Mouse (Mus musculus): ENCODE results near the gene Zfyve19.

Zfyve19 gene

DNA sequence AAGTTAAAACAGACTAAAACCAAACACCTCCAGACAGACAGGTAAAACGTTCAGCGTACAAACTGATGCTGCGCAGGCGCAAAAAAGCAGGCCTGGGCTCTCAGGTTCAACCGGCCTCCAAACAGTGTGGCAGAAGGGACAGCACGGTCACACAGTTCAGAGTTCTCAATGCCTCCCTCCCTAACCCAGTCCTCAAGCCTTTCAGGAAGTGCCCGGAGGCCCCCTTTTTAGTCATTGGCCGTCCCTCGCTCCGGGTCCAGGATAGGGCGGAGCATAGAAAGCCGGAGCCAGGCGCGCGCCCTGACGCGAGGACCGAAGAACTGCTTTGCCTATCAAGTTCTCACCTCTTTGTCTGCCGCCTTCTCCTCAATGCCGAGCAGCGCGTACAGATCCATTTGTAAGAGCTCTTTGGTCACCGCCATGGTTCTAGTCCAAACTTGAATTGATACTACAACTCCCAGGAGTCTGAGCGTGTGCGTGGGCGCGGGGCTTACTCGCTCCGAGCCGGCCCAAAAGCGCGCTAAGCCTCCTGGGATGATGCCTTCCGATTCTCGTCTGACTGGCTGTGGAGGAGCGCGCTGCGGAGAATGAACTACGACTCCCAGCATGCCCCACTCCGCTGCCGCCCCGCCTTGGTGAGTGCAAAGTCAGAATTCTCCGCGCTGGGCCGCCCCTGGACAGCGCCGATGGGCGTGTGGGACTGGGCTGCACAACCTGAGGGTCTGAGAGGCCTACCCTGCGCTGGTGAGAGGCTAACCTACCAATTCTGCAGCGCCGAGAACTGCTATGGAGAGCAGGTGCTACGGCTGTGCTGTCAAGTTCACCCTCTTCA is at the start of gene Zfyve19, which contains the start of gene Dnajc17:
Gene Zfyve19 (plus strand): TSS at position 274 of the 832 bp plus-strand sequence.
Gene Dnajc17 (minus strand): TSS at position 452 of the 832 bp plus-strand sequence.
- peak; percentile 91 to 93 for DNase-seq

DNA sequence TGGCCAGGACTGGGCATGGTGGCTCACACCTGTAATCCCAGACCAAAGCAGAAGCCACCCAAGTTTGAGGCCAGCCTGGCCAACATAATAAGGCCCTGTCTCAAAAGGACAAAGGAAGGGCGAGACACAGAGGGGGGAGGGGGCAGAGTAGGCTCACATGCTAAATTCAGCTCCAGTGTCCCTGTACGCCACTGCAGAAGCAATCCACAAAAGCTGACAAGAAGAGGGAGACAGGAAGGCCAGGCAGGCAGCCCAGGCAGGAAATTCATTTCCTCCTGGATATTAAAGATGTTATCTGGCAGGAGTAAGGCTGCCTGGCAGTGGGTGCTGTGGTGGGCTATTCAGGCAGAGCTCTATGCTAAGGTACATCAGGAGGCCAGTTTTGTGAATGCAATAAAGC is 47.2 kb upstream of the Zfyve19 start:
- no peak for DNase-seq

DNA sequence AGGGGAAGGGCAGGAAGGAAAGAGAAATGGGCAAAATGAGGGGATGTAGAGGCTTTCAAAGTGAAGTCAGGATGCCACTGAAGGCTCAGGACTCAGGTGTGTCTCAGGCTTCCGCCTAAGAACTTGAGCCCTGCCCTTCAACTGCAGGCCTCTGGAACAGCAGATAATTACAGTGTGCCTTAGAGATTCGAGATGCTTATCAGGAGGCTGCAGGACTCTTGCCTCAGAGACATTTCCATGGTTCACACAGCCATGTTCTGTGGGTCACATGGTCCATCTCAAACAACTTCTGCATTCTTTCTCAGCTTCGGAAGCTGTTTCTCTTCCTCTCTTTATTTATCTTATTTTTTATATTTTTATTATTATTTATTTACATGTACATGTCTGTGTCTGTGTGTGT is 45.3 kb upstream of the Zfyve19 start:
- no peak for DNase-seq

DNA sequence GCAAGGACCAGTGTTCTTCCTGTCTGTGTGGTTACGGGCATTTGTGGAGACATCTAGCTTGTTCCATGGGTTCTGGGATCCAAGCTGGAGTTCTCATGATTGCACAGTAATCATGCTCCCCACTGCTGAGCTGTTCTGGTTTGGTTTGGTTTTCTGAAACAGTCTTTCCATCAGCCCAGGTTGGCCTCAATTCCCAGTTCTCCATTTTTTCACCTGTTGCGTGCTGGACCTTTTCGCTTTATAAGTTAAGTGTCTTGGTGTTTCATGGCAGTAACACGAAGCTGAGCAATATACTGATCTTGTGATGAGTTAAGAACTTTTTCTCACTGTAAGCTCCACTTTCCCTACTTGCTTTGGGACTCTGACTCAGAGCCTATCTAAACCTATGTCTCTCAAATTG is 44.4 kb upstream of the Zfyve19 start:
- no peak for DNase-seq

DNA sequence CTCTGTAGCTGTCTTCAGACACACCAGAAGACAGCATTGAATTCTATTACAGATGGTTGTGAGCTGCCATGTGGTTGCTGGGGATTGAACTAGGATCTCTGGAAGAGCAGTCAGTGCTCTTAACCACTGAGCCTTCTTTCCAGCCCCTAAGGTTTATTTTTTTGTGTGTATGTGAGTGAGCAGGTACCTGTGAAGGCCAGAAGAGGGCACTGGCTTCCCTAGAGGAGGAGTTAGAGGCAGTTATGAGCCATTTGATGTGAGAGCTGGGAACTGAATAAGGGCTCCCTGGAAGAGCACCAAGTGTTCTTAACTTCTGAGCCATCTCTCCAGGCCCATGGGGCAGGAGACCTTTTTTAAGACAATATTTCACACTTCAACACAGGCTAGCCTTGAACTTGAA is 43.0 kb upstream of the Zfyve19 start:
- no peak for DNase-seq

DNA sequence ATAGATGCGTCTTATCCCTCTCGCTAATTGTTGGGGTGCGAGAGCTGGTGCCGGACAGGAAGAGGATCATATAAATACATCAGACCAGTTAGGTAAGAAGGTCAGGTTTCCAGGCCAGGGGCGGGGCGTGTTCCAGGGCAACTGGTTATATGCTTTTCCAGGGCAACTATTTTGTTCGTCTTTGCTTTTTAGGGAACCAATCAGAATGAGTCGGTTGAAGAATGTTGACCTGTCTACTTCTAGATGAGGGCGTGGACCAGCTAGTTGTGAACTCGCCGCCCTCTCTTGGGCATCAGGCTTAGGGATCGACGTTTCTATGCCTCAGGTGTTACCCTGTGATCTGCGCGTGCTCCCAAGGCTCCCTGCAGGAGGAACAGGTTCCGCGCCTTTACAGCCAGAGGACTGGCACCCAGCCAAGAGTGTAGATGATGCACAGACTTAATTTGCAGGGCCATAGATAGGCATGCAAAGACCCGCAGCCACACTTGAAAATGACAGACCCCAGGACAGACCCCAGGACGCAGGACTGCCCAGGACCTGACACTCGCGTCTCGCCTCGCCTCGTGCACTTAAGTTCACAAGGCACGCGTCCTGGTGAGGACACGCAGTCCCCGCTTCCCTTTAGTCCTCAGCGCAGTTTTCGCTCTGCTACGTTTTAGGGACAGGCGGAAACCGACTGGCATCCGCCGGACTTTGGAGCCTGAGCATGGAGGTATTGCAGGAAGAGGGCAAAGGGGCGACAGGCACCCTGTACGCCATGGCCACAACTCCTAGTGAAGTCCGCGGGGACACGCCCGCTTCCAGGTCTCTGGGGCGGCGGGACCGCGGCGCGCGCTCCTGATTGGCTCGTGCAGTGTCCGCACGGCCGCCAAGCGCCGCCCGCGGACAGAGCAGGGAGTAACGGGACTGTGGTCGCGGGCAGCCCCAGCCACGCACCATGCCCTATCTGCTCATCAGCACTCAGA is 41.2 kb upstream of the Zfyve19 start, which contains the start of gene Gchfr:
Gene Gchfr (plus strand): TSS at position 873 of the 965 bp plus-strand sequence.
- DNase-seq: no peak

DNA sequence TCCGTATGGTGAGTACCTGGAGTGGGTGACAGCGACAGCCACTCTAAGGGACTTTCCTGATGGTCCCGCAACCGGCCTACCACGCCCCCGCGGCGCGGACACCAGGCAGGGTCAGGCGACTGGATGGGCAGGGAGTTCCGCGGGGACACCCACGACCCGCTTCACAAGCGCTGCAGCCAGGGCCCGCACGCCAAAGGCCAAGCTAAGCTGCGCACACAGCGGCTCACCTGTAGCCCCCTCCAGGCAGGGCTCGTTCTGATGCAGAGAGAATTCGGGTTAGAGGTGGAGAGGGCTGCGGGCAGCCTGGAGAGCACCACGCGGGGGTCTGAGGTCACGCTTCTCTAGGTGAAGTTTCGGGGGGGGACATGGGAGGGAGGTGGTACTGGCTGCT is 40.6 kb upstream of the Zfyve19 start:
- no peak for DNase-seq

DNA sequence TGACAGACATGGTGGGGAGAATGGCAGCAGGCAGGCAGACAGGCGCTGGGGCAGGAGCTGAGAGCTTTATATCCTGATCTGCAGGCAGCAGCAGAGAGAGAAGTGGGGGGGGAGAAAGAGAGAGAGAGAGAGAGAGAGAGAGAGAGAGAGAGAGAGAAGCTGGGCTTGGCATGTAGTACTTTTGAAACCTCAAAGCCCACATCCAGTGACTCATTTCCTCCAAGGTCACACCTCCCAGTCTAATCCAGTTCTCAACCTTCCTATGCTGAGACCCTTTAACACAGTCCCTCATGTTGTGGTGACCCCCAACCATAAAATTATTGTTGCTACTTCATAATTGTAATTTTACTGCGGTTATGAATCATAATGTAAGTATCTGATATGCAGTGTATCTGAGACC is 38.1 kb upstream of the Zfyve19 start:
- DNase-seq: no peak

DNA sequence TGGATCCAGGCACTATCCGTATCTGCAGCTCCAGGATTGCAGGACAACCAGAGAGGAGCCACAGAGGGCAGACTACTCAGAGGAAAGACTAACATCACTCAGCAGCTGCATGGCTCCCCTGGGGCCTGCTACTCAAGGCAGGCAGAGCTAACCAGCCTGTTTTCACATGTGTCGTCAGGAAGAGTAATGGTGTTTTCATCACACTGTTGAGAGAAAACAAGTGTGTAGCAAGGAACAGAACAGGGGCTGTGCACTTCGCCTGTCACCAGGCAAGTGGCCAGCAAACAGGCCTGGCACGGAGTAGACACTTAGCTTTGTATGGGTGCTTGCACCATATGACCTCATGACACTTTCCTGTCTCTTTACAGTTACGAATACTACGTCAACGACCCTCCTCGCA is 36.8 kb upstream of the Zfyve19 start:
- no peak for DNase-seq

DNA sequence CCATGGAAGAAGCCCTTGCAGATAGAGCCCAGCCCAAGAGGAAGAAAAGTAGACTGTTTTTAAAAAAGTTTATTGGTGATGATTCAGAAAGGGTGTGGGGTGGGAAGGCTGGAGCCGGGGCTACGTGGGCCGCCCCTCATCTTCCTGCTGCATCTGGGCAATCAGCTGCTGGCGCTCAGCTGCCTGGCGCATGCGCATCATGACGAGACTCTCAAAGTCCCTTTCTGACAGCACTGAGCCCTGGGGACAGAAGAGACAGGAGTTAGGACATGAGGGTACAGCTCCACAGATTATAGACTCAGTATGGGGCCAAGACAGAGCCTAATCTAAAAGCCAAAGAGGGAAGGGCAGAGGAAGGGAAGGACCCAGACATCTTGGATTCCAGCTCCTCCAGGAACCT is 36.0 kb upstream of the Zfyve19 start:
- DNase-seq: no peak

DNA sequence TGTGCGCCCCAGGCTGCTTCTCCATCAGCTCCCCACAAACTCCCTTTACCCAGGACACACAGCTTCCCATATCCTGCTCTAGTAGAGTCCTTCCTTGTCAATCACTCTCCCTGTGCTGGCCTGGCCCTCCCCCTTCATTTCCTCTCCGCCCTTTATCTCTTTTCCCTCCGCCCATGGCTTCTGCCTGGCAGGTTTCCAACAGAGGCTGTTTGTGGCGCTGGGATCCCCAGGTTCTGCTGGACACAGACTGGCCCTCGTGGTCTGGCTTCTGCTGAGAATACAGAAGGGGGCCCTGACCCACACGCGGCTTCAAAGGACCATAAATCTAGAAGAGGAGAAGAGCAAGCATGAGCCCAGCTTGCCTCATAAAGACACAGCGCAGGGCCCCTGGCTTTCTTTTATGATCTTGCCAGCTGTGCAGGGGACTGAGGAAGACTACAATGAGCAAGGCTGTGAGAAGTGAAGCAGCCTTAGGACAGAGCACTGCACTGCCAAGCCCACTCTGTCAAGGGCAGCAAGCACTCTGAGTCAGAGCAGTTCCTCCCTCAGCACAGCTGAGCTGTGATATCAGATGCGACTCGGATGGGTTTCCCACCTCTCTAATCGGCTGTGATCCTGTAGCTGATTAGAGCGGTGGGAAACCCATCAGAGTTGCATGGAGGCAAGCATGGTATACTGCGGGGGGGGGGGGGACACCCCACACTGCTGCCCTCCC is 35.4 kb upstream of the Zfyve19 start:
- DNase-seq: no peak

DNA sequence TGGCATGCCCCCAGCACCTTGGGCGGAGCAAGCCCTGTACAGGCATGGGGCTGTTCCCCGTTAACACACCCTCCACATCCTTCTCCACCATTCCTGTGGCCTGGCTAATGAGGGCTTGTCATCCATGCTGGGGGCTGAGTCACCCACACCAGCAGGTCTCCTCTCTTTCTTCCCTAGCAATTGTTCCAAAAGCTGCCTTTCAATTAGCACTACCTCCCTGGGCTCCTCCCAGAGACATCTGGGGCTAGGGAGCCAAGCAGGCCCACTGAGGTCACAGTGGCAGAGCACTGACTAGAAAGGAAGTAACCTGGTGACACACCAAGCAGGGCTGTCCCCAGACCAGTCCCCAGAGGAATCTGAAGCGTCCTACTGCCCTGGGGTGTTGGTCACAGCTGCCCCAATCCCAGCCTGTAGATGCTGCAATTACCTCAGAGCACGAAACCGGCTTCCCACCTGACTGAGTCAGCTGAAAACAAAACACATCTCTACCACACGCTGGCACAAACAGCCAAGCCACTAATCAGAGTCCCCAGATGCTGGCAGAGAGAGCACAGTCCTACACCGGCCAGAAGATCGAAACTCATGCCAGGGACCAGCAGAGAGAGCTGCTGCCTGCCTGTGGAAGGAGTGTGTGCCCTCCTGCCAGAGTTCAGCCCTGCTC is 34.3 kb upstream of the Zfyve19 start, which contains the start of gene Gm14137:
Gene Gm14137 (plus strand): TSS at position 519 of the 661 bp plus-strand sequence.
- no peak for DNase-seq

DNA sequence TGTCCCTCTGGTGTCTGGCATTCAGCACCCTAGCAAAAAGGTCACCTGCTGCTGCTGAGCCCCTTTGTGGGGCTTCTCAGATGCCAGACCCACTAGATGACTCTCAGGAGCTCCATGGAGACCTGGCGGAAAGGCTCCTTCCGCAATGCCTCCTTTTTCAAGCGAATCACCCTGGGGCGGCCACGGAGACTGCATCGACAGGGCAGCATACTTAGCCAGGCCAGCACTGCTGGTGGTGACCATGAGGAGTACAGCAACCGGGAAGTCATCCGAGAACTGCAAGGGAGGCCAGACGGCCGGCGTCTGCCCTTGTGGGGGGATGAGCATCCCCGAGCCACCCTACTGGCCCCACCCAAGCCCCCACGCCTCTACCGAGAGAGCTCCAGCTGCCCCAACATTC is 33.6 kb upstream of the Zfyve19 start:
- DNase-seq: no peak

DNA sequence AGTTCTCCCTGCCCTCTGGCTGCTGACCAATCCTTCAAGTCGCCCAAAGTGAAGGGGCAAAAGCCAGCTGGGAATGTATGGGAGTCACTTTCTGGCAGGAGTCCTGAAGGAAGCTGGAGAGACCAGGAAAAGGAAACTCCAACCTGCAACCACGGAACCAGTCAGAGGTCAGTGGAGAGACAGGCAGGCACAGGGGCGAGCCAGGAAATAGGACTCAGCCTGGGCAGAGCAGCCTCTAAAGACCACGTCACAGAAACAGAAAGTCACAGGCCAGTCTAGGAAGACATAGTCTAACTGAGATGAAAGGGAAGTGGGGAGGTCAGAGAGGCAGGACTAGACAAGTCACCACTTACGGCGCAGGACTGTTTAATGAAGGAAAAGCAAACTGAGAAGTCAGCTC is 32.8 kb upstream of the Zfyve19 start:
- no peak for DNase-seq

DNA sequence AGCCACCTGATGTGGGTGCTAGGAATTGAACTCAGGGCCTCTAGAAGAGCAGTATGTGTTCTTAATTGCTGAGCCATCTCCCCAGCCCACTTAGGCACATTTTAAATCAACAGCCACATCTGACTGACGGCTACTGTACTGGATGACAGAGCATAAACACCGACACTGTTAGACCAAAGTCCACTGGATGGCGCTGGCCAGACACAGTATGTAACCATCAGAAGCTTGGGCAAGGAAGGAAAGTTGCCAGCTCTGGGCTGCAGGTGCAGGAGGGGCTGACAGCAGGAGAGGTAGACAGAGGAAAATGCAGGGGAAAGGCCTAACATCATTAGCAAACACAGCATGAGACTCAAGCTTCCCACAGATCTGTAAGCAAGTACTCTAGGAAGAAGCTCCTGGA is 31.7 kb upstream of the Zfyve19 start:
- no peak for DNase-seq

DNA sequence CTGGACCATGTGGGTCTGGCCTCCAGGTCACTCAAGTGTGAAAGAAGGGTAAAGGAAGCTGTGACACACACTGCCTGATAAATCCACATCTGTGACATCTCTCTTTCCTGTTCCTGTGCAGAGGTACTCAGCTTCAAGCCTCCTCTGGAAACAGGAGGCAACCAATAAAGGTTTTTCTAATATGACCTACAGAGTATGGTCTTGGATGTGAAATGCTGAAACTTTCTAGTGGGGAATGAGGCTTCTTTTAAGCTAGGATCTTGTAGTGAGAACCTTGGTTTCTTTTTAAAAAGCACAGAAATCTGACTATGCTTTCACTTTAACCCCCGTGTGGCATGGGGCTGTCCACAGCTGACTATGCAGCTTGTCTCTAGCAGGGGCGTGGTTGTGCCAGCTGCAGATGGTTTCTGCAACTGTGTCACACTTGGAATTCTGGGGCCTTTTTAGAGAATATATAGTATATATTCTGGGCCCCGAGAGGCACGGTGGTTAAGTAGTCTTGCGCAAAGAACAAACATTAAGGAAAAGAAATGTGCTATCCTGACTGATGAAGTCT is 31.0 kb upstream of the Zfyve19 start:
- no peak for DNase-seq

DNA sequence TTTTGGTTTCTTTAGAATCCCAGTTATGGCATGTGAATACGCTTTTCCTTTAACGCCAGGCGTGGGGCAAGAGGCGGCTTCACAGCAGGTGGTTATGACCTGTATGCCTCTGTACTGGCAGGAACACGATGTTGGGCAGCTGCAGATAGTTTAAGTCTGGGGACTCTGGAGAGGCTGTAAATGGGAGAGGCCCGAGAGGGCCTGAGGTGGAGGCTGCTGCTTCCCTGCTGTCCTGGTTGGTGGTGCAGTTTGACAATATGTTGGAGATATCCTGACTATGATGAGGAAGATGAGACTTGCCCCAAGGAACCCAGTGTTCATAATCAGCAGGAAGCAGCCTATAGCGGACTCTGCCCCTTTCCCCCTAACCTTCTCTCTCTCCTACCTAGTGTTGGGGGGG is 25.5 kb upstream of the Zfyve19 start:
- no peak for DNase-seq

DNA sequence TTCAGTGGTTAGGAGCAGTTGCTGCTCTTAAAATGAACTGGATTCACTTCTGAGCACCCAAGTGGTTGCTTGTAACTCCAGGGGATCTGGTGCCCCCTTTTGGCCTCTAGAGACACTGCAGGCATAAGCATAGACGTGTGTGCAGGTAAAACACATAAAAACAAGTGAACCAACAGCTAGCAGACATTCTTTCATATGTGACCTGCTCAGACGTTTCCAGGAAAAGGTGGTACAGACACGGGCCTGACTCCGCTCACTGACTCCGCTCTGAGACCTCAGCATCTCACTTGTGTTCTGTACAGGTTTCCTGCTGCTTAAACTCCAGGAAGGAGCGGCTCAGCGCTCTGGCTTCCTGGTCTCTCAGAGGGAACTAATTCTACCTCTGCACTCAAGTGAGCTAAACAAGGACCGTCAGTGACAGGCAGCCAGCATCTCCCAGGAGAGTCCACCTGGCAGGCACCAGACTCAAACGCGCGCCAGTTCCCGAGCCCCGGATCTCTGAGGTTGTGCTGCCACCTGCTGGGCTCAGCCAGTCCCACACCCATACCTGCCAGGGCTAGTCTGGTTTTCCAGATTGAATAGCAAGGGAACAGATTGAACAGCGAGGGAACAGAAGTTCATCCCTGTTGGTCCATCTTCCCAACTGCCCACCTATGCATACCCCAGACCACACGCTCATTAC is 19.2 kb upstream of the Zfyve19 start:
- peak; percentile 51 to 64 for DNase-seq

DNA sequence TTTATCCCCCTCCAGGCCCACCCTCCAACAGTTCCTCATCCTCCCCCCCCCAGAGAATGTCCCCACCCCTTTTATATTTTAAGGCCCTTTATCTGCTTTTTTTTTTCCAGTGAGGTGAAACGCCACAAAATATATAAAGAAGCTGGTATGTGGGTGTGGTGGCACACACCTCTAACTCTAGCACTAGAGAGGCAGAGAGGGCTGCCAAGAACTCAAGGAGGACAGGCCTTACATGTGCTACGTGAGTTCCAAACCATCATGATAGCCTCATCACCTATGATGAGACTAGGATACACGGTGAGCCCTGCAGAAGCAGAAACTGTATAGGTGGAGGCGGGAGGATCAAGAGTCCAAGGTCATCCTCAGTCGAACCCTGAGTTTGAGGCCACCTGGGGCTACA is 17.4 kb upstream of the Zfyve19 start:
- DNase-seq: no peak

DNA sequence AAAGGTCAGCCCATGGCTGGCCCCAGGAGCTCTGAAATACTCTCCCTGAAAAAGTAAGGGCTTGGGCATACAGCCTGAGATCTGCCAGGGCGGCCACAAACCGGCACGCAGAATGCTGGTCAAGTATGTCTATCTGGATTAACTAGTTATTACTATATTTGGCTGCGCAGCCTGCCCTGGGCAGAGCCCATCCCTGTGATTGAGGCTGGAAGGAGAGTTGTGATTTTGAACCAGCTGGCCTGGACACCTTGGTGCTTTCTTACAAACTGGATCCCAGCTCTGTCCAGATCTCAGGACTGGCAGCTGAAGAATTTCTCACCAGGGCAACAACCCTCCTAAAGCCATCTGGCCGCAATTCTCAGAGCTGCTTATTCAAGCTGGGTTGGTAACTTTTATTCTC is 14.3 kb upstream of the Zfyve19 start:
- DNase-seq: no peak

Measured in thymus, adult 18-20 months (tissue).